Mouse (Mus musculus): ENCODE results near the gene Glb1.

DNA sequence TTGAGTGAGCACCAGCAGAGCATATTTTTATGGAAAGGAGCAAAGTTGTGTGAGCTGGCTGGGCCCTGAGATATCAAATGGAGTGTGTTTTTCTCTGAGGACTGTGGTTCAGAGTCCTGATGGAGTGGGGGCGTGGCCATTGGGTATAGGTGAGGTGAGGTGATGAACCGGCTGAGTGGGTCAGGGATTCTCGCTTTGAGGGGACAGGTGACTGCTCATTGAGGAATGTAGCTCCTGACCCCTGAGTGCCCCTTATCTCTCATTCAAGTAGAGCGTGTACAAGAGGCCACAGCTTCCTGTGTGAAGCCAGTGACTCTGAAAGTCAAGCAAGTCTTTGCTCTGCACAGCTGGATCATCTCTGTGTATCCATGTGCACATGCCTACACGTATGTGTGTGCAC, 25.3 kb downstream of the Glb1 start:
- TF ChIP-seq MAFK (IDR thresholded peaks at IDR 0.05; ENCODE audit: insufficient read depth, low read depth, low read length) (no peak), HCFC1 (IDR thresholded peaks at IDR 0.05; ENCODE audit: borderline replicate concordance, insufficient read depth, low read length) (no peak), CHD2 (IDR thresholded peaks at IDR 0.05; ENCODE audit: low read depth, low read length) (no peak), ZNF384 (IDR thresholded peaks at IDR 0.05; ENCODE audit: low read depth, low read length) (no peak)

Data from ES-E14 (cell line).